Mouse (Mus musculus) spleen, adult 2 months (tissue): Measurements from ENCODE around the gene Cadps.

Experiments used
- CTCF ChIP-seq: fragments of 200-500 bp; IDR thresholded peaks from 2 replicates; pipeline ENCODE4 v1.5.1; 2011; ENCODE audit warnings: mild to moderate bottlenecking, inconsistent platforms; ENCODE audit not compliant: insufficient read depth, insufficient read length, insufficient replicate concordance; ENCODE audit errors: extremely low read depth
- POLR2A ChIP-seq: fragments of 200-500 bp; IDR thresholded peaks from 2 replicates; pipeline ENCODE4 v1.6.1; 2011; ENCODE audit warnings: low read depth, low read length, inconsistent platforms

DNA sequence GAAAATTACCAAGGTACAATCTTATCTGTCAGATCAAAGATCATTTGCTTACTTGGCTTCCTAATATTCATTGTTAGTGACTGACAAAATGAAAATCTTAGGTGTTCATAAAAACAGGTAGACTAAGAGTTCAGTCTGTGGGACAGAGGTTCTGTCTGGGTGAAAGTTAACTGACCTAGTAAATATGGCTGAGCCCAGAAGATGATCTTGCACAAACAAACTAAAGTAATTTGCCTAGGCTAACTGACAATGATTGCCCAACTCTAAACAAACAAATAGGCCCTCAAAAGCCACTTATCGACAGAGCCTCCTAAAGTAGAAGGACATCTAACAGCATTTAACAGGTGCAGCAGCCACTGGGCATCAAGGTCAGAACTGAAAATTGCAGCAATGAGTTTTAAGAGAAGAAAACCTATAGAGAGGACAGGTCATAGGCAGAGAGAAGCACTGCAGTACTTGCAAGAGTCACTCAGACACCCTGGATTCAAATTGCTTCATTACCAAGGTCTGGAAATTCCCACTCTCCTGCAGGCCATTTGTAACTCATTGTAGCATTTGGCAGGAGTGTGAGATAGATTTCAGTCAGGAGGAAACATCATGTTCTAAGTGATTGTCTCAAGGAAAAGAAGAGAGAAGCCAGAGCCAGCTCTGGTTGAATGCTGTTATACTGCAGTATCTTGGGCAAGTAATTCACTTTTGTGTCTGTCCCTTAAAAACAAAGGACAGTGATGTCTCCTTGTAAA, 100.3 kb downstream of the Cadps start:
- TF ChIP-seq CTCF (no peak), POLR2A (no peak)
